Mouse (Mus musculus) MEL (cell line): ENCODE measurements around the gene Dnm2. TPM values are rescaled to one million over a fixed set of nuclear protein-coding genes. Genes with fewer than 3 reads are reported as not detected.

Experiments
- DNase-seq: peaks from one replicate; pipeline ENCODE4 v3.0.0; 2011; ENCODE audit warnings: low read depth, low spot score
- H3K27ac ChIP-seq: 2 replicates; pipeline ENCODE4 v1.5.1; 2012; ENCODE audit warnings: low read depth, mild to moderate bottlenecking, control low read depth, low read length, moderate library complexity; ENCODE audit not compliant: control insufficient read depth
- H3K27me3 ChIP-seq, 2 experiments: fragments of 150-350 bp in 1 of 2; sonication (generic) in 1 of 2; 2 replicates each; pipeline ENCODE4 v1.6.1; 2012; ENCODE audit warnings: low read length in 2 of 2, mild to moderate bottlenecking in 2 of 2, improper control_type of control experiment in 1 of 2, moderate library complexity in 1 of 2; ENCODE audit not compliant: insufficient read depth in 2 of 2, control insufficient read depth in 1 of 2
- H3K36me3 ChIP-seq, 2 experiments: 2 replicates each; pipeline ENCODE4 v1.6.1; 2012 to 2014; ENCODE audit warnings: low read length in 2 of 2, improper control_type of control experiment in 1 of 2, inconsistent platforms in 1 of 2, mild to moderate bottlenecking in 1 of 2; ENCODE audit not compliant: insufficient read depth in 2 of 2, control insufficient read depth in 1 of 2
- H3K4me1 ChIP-seq, 2 experiments: fragments of 150-350 bp in 1 of 2; sonication (generic) in 1 of 2; 2 replicates each; pipeline ENCODE4 v1.6.1; 2012; ENCODE audit warnings: low read length in 2 of 2, improper control_type of control experiment in 1 of 2, mild to moderate bottlenecking in 1 of 2; ENCODE audit not compliant: insufficient read depth in 2 of 2, control insufficient read depth in 1 of 2
- H3K4me3 ChIP-seq, 2 experiments: fragments of 150-350 bp in 1 of 2; sonication (generic) in 1 of 2; 2 replicates each; pipeline ENCODE4 v1.5.1; 2012; ENCODE audit warnings: low read depth in 2 of 2, low read length in 2 of 2, mild to moderate bottlenecking in 2 of 2, moderate library complexity in 2 of 2, control low read depth in 1 of 2, improper control_type of control experiment in 1 of 2; ENCODE audit not compliant: control insufficient read depth in 1 of 2, insufficient read depth in 1 of 2
- H3K79me2 ChIP-seq: 2 replicates; pipeline ENCODE4 v1.6.1; 2012; ENCODE audit warnings: mild to moderate bottlenecking, low read length, moderate library complexity; ENCODE audit not compliant: control insufficient read depth, poor library complexity, insufficient read depth
- H3K9ac ChIP-seq: 2 replicates; pipeline ENCODE4 v1.6.1; 2012; ENCODE audit warnings: low read depth, mild to moderate bottlenecking, control low read depth, low read length, moderate library complexity; ENCODE audit not compliant: control insufficient read depth, poor library complexity, severe bottlenecking
- H3K9me3 ChIP-seq: fragments of 150-350 bp; sonication (generic); replicated peaks from 2 replicates; pipeline ENCODE4 v1.6.1; 2012; ENCODE audit warnings: mild to moderate bottlenecking, low read length, improper control_type of control experiment, moderate library complexity; ENCODE audit not compliant: insufficient read depth
- BHLHE40 ChIP-seq: IDR thresholded peaks from 2 replicates; pipeline ENCODE4 v1.6.1; 2012; ENCODE audit warnings: low read depth, mild to moderate bottlenecking, inconsistent platforms, low read length, improper control_type of control experiment, borderline replicate concordance
- CHD1 ChIP-seq: IDR thresholded peaks from 2 replicates; pipeline ENCODE4 v1.6.1; 2012; ENCODE audit warnings: low read depth, mild to moderate bottlenecking, inconsistent platforms, low read length, improper control_type of control experiment
- CHD2 ChIP-seq: IDR thresholded peaks from 2 replicates; pipeline ENCODE4 v1.6.1; 2011; ENCODE audit warnings: low read length, improper control_type of control experiment
- CTCF ChIP-seq, 3 experiments: IDR thresholded peaks in 2 of 3; conservative IDR thresholded peaks in 1 of 3; 2 replicates each; pipeline ENCODE4 v1.5.1; 2011 to 2012; ENCODE audit warnings: low read length in 3 of 3, low read depth in 2 of 3, mild to moderate bottlenecking in 2 of 3, improper control_type of control experiment in 1 of 3, inconsistent platforms in 1 of 3, mixed read lengths in 1 of 3, moderate library complexity in 1 of 3; ENCODE audit not compliant: control insufficient read depth in 1 of 3, insufficient read depth in 1 of 3, poor library complexity in 1 of 3, severe bottlenecking in 1 of 3
- E2F4 ChIP-seq: IDR thresholded peaks from 2 replicates; pipeline ENCODE4 v1.6.1; 2011; ENCODE audit warnings: low read depth, low read length, improper control_type of control experiment, borderline replicate concordance
- ELF1 ChIP-seq: IDR thresholded peaks from 2 replicates; pipeline ENCODE4 v1.6.1; 2014; ENCODE audit warnings: low read depth, mild to moderate bottlenecking, inconsistent platforms, low read length, improper control_type of control experiment, moderate library complexity
- EP300 ChIP-seq, 2 experiments: IDR thresholded peaks; 2 replicates each; pipeline ENCODE4 v1.6.1; 2011; ENCODE audit warnings: improper control_type of control experiment in 2 of 2, low read length in 2 of 2, low read depth in 1 of 2, mild to moderate bottlenecking in 1 of 2
- ETS1 ChIP-seq: IDR thresholded peaks from 2 replicates; pipeline ENCODE4 v1.6.1; 2012; ENCODE audit warnings: low read depth, mild to moderate bottlenecking, inconsistent platforms, low read length, improper control_type of control experiment, moderate library complexity
- GABPA ChIP-seq: IDR thresholded peaks from 2 replicates; pipeline ENCODE4 v1.6.1; 2012; ENCODE audit warnings: low read depth, mild to moderate bottlenecking, inconsistent platforms, low read length, improper control_type of control experiment, moderate library complexity
- GATA1 ChIP-seq: IDR thresholded peaks from 2 replicates; pipeline ENCODE4 v1.6.1; 2011; ENCODE audit warnings: low read depth, low read length, improper control_type of control experiment
- HCFC1 ChIP-seq: IDR thresholded peaks from 2 replicates; pipeline ENCODE4 v1.6.1; 2012; ENCODE audit warnings: low read depth, mild to moderate bottlenecking, inconsistent platforms, low read length, improper control_type of control experiment, moderate library complexity
- JUND ChIP-seq: IDR thresholded peaks from 2 replicates; pipeline ENCODE4 v1.6.1; 2011; ENCODE audit warnings: low read depth, mild to moderate bottlenecking, improper control_type of control experiment, low read length
- KAT2A ChIP-seq: conservative IDR thresholded peaks from 2 replicates; pipeline ENCODE4 v1.6.1; 2012; ENCODE audit warnings: low read depth, low read length, improper control_type of control experiment, inconsistent platforms
- MAFK ChIP-seq: IDR thresholded peaks from 2 replicates; pipeline ENCODE4 v1.6.1; 2011; ENCODE audit warnings: low read depth, mild to moderate bottlenecking, low read length, improper control_type of control experiment, borderline replicate concordance
- MAX ChIP-seq: IDR thresholded peaks from 2 replicates; pipeline ENCODE4 v1.6.1; 2011; ENCODE audit warnings: low read length, improper control_type of control experiment
- MEF2A ChIP-seq: IDR thresholded peaks from 2 replicates; pipeline ENCODE4 v1.6.1; 2014; ENCODE audit warnings: low read depth, mild to moderate bottlenecking, inconsistent platforms, low read length, improper control_type of control experiment; ENCODE audit not compliant: poor library complexity, insufficient replicate concordance, severe bottlenecking; ENCODE audit errors: extremely low read depth
- MYB ChIP-seq: IDR thresholded peaks from 2 replicates; pipeline ENCODE4 v1.6.1; 2011; ENCODE audit warnings: mild to moderate bottlenecking, low read depth, low read length, improper control_type of control experiment
- MYC ChIP-seq: IDR thresholded peaks from 2 replicates; pipeline ENCODE4 v1.6.1; 2011; ENCODE audit warnings: low read depth, mild to moderate bottlenecking, low read length, improper control_type of control experiment, moderate library complexity
- NELFE ChIP-seq: IDR thresholded peaks from 2 replicates; pipeline ENCODE4 v1.6.1; 2011; ENCODE audit warnings: low read depth, low read length, improper control_type of control experiment
- POLR2A ChIP-seq, 2 experiments: IDR thresholded peaks; 2 replicates each; pipeline ENCODE4 v1.6.1; 2011 to 2012; ENCODE audit warnings: low read length in 2 of 2, mild to moderate bottlenecking in 2 of 2, control low read depth in 1 of 2, improper control_type of control experiment in 1 of 2, low read depth in 1 of 2, moderate library complexity in 1 of 2; ENCODE audit not compliant: control insufficient read depth in 1 of 2, insufficient read depth in 1 of 2, poor library complexity in 1 of 2
- POLR2AphosphoS5 ChIP-seq: IDR thresholded peaks from 2 replicates; pipeline ENCODE4 v1.6.1; 2012; ENCODE audit warnings: low read depth, borderline replicate concordance, mild to moderate bottlenecking, inconsistent platforms, low read length, moderate library complexity, mixed read lengths
- RCOR1 ChIP-seq: IDR thresholded peaks from 2 replicates; pipeline ENCODE4 v1.6.1; 2012; ENCODE audit warnings: low read depth, mild to moderate bottlenecking, inconsistent platforms, low read length, improper control_type of control experiment
- SIN3A ChIP-seq: IDR thresholded peaks from 2 replicates; pipeline ENCODE4 v1.6.1; 2012; ENCODE audit warnings: low read length, improper control_type of control experiment, inconsistent platforms
- SMC3 ChIP-seq: IDR thresholded peaks from 2 replicates; pipeline ENCODE4 v1.6.1; 2011; ENCODE audit warnings: low read depth, low read length, improper control_type of control experiment
- TCF12 ChIP-seq: IDR thresholded peaks from 2 replicates; pipeline ENCODE4 v1.6.1; 2014; ENCODE audit warnings: low read depth, mild to moderate bottlenecking, inconsistent platforms, low read length, improper control_type of control experiment, moderate library complexity
- UBTF ChIP-seq: IDR thresholded peaks from 2 replicates; pipeline ENCODE4 v1.6.1; 2012; ENCODE audit warnings: low read depth, mild to moderate bottlenecking, inconsistent platforms, low read length, improper control_type of control experiment, moderate library complexity, borderline replicate concordance; ENCODE audit not compliant: insufficient read depth
- USF1 ChIP-seq: IDR thresholded peaks from 2 replicates; pipeline ENCODE4 v1.6.1; 2014; ENCODE audit warnings: low read depth, mild to moderate bottlenecking, inconsistent platforms, low read length, improper control_type of control experiment, moderate library complexity
- ZC3H11A ChIP-seq: IDR thresholded peaks from 2 replicates; pipeline ENCODE4 v1.6.1; 2012; ENCODE audit warnings: low read depth, mild to moderate bottlenecking, inconsistent platforms, low read length, improper control_type of control experiment
- ZKSCAN1 ChIP-seq: IDR thresholded peaks from 2 replicates; pipeline ENCODE4 v1.6.1; 2012; ENCODE audit warnings: low read depth, mild to moderate bottlenecking, inconsistent platforms, low read length, improper control_type of control experiment, moderate library complexity
- ZMIZ1 ChIP-seq: IDR thresholded peaks from 2 replicates; pipeline ENCODE4 v1.6.1; 2012; ENCODE audit warnings: low read depth, mild to moderate bottlenecking, inconsistent platforms, low read length, improper control_type of control experiment, moderate library complexity
- ZNF384 ChIP-seq: IDR thresholded peaks from 2 replicates; pipeline ENCODE4 v1.6.1; 2012; ENCODE audit warnings: low read depth, mild to moderate bottlenecking, inconsistent platforms, low read length, improper control_type of control experiment
- polyA plus RNA-seq, 2 experiments: library from polyadenylated mRNA; stranded (reverse) in 1 of 2; unstranded in 1 of 2; fragments of >175 nt in 1 of 2; fragments of >200 nt in 1 of 2; gene quantifications; 2 replicates each; pipeline versions ENCODE4 v1.2.1 to v1.2.4; 2012; ENCODE audit warnings: low replicate concordance in 2 of 2, low read depth in 1 of 2; ENCODE audit not compliant: insufficient read length in 2 of 2, insufficient read depth in 1 of 2, missing spikeins in 1 of 2
- total RNA-seq: library from RNA; depleted of rRNA; stranded (reverse); fragments of 300-350 nt; gene quantifications from 2 replicates; pipeline ENCODE4 v1.2.3, GENCODE M21; 2012

Gene Dnm2
- total and polyA plus RNA-seq, 3 experiments, result 117 to 832 (median 237) TPM

DNA sequence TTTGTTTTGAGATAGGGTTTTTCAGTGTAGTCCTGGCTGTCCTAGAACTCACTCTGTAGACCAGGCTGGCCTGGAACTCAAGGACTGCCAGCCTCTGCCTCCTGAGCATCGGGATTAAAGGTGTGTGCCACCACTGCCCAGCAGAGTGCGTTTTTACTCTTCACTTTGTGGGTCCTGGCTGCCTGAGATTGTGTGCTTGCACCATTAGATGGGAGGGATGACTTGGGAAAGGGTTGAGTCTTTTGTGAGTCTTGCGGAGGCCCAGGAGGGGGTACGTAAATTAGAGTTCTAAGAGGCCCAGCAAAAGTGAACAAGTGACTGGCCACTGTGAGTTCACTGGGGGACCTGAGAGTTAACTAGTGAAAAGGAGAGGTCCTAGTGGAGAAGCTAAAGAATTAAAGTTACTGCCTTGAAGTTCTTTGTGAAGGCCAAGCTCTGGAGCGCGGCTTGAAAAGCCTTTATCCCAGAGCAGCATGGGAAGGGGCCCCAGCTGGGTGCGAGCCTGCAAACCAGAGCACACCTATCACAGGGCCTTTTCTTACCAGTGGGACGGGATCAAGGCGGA is 120.7 kb downstream of the Dnm2 start (continued):
- TF ChIP-seq RCOR1 (peak; percentile 55; the same call in 1 of the 2 replicates), MAX (0 out of 2 replicates have a peak, but pooled peaks have one; percentile 49), TCF12 (peak; percentile 40; the same call in 1 of the 2 replicates), UBTF (no peak), SMC3 (0 out of 2 replicates have a peak, but pooled peaks have one; percentile 4), ZKSCAN1 (peak; percentile 55; the same call in 1 of the 2 replicates), SIN3A (no peak; the same call in 1 of the 2 replicates)

DNA sequence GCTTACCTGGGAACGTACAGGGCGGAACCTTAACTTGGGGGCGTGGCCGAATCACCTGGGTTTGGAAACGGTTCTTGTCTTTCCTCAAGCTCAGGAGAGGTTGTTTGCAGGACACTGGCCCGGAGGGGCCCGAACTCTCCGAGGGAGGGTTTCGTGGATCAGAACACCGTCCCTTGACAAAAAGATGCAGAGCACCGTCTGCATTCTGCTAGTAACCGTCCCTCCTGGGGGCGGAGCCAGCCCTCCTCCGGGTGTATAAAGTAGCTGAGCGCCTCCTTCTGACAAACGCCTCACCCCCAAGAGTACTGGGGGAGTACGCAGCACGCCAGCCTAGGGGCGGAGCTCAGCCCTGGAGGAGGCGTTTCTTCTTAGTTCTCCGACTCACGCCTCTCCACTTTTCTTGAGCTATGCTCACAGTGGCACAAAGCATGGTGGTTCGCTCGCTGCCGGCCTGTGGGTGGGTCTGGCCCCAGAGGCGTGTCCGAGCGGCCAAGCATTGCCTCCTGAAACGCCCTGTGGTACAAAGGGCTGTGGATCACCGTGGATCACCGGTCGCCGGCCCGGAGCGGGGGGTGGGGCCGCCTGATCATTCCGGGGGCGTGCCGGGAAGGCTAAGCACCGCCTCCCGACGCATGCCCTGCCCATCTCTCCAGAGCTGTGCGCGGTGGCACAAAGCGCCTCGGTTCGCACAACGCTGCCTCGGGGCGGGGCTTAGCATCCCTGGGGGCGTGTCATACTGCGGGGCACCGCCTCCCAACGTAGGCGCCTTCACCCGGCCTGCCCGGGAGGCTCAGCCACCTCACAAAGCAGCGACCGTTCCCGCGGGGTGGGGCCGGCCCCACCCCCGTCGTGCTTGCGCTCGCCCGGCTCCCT is 121.4 kb downstream of the Dnm2 start:
- peak; percentile 100 for DNase-seq
- Histone ChIP-seq H3K4me3 (peak overlapping the region; percentile 67 to 95), H3K27ac (peak overlapping the region; percentile 38; the same call in 1 of the 2 replicates), H3K36me3 (peaks cover 17 to 20% of the 10 kb centered on the region in 2 experiments), H3K4me1 (peaks cover 15 to 17% of the 10 kb centered on the region in 2 experiments), H3K27me3 (no peaks in the 10 kb centered on the region), H3K9me3 (no peaks in the 10 kb centered on the region), H3K9ac (peak overlapping the region; percentile 69), H3K79me2 (peaks cover 41% of the 10 kb centered on the region)
- TF ChIP-seq SMC3 (no peak; the same call in 1 of the 2 replicates), MYC (peak; percentile 54), ZNF384 (no peak), CHD1 (no peak), ZMIZ1 (no peak; the same call in 1 of the 2 replicates), POLR2A (IDR thresholded peaks at IDR 0.05; ENCODE audit: control insufficient read depth in 1 of 2, insufficient read depth in 1 of 2, low read depth in 1 of 2, low read length in 2 of 2, poor library complexity in 1 of 2) (peak in 1 of 2 experiments; percentile 74; a peak in 3 of 4 replicates), KAT2A (no peak; the same call in 1 of the 2 replicates), GABPA (no peak), CHD2 (no peak), MAFK (no peak), MYB (peak; percentile 64; the same call in 1 of the 2 replicates), EP300 (IDR thresholded peaks at IDR 0.05; ENCODE audit: low read depth in 1 of 2, low read length in 2 of 2) (peak in 1 of 2 experiments; percentile 53; a peak in 2 of 4 replicates), ZC3H11A (no peak), NELFE (peak; percentile 46; the same call in 1 of the 2 replicates), ELF1 (peak; percentile 53), ZKSCAN1 (0 out of 2 replicates have a peak, but pooled peaks have one; percentile 8), RCOR1 (no peak), MEF2A (peak; percentile 65; the same call in 1 of the 2 replicates), CTCF (IDR thresholded peaks at IDR 0.05 in 2 of 3, conservative IDR thresholded peaks at IDR 0.05 in 1 of 3; ENCODE audit: control insufficient read depth in 1 of 3, insufficient read depth in 1 of 3, low read depth in 2 of 3, low read length in 3 of 3, poor library complexity in 1 of 3, severe bottlenecking in 1 of 3) (peak in 2 of 3 experiments; percentile 48 to 96; a peak in 5 of 6 replicates), GATA1 (no peak), POLR2AphosphoS5 (no peak), ETS1 (peak; percentile 51; the same call in 1 of the 2 replicates), BHLHE40 (no peak), E2F4 (peak; percentile 53; the same call in 1 of the 2 replicates), SIN3A (peak; percentile 91), JUND (no peak), USF1 (peak; percentile 41; the same call in 1 of the 2 replicates), MAX (peak; percentile 70), HCFC1 (peak; percentile 82)
